Mouse (Mus musculus): Measurements from ENCODE around the gene Slc4a2. TPM values are rescaled to one million over a fixed set of nuclear protein-coding genes. Genes with fewer than 3 reads are reported as not detected.

Gene Slc4a2
- polyA plus RNA-seq (2014; fragmentation: Illumina TruSeq; extraction: RNeasy Lipid Tissue Mini Kit (QIAGEN cat#74804); ENCODE audit: insufficient read depth, low read depth, low replicate concordance), result 23.9 TPM

GRCm38 (mm10) chr5:24423129-24424003, at the start of gene Slc4a2, which contains the start of gene Cdk5:
TSS of gene Slc4a2 (plus strand) at chr5:24423837.
TSS of gene Cdk5 (minus strand) at chr5:24423530.

GRCm38 (mm10) chr5:24391864-24392263, 31.8 kb upstream of the Slc4a2 start, which contains the start of gene Atg9b:
TSS of gene Atg9b (minus strand) at chr5:24392143.

GRCm38 (mm10) chr5:24393392-24393997, 30.1 kb upstream of the Slc4a2 start, which contains the start of gene Abcb8:
TSS of gene Abcb8 (plus strand) at chr5:24393663.

GRCm38 (mm10) chr5:24413042-24413693, 10.5 kb upstream of the Slc4a2 start, which contains the start of gene Asic3:
TSS of gene Asic3 (plus strand) at chr5:24413392.

GRCm38 (mm10) chr5:24444746-24445427, 21.2 kb downstream of the Slc4a2 start, which contains the start of gene Fastk:
TSS of gene Fastk (minus strand) at chr5:24445287.

GRCm38 (mm10) chr5:24447624-24448298, 24.1 kb downstream of the Slc4a2 start, which contains the start of gene Tmub1:
TSS of gene Tmub1 (minus strand) at chr5:24447854.

GRCm38 (mm10) chr5:24452030-24452690, 28.5 kb downstream of the Slc4a2 start, which contains the start of gene Agap3:
TSS of gene Agap3 (plus strand) at chr5:24452177.

Other genes with a start within 250 kb of the Slc4a2 start
- gene Kcnh2, start 72.2 kb upstream of the Slc4a2 start, polyA plus RNA-seq (2014; fragmentation: Illumina TruSeq; extraction: RNeasy Lipid Tissue Mini Kit (QIAGEN cat#74804); ENCODE audit: insufficient read depth, low read depth, low replicate concordance), result 6.5 TPM
- 5.8 TPM for gene Nos3, start 59.0 kb upstream of the Slc4a2 start, polyA plus RNA-seq (2014; fragmentation: Illumina TruSeq; extraction: RNeasy Lipid Tissue Mini Kit (QIAGEN cat#74804); ENCODE audit: insufficient read depth, low read depth, low replicate concordance)
- 0.32 TPM for gene Atg9b, start 31.7 kb upstream of the Slc4a2 start, polyA plus RNA-seq (2014; fragmentation: Illumina TruSeq; extraction: RNeasy Lipid Tissue Mini Kit (QIAGEN cat#74804); ENCODE audit: insufficient read depth, low read depth, low replicate concordance)
- gene Abcb8, start 30.2 kb upstream of the Slc4a2 start, polyA plus RNA-seq (2014; fragmentation: Illumina TruSeq; extraction: RNeasy Lipid Tissue Mini Kit (QIAGEN cat#74804); ENCODE audit: insufficient read depth, low read depth, low replicate concordance), result 12.1 TPM
- not detected for gene Asic3, start 10.4 kb upstream of the Slc4a2 start, polyA plus RNA-seq (2014; fragmentation: Illumina TruSeq; extraction: RNeasy Lipid Tissue Mini Kit (QIAGEN cat#74804); ENCODE audit: insufficient read depth, low read depth, low replicate concordance)
- 23.5 TPM for gene Cdk5, start 307 bp upstream of the Slc4a2 start, polyA plus RNA-seq (2014; fragmentation: Illumina TruSeq; extraction: RNeasy Lipid Tissue Mini Kit (QIAGEN cat#74804); ENCODE audit: insufficient read depth, low read depth, low replicate concordance)
- gene Fastk, start 21.4 kb downstream of the Slc4a2 start, polyA plus RNA-seq (2014; fragmentation: Illumina TruSeq; extraction: RNeasy Lipid Tissue Mini Kit (QIAGEN cat#74804); ENCODE audit: insufficient read depth, low read depth, low replicate concordance), result 37.4 TPM
- gene Tmub1, start 24.0 kb downstream of the Slc4a2 start, polyA plus RNA-seq (2014; fragmentation: Illumina TruSeq; extraction: RNeasy Lipid Tissue Mini Kit (QIAGEN cat#74804); ENCODE audit: insufficient read depth, low read depth, low replicate concordance), result 15.2 TPM
- 57.4 TPM for gene Agap3, start 28.3 kb downstream of the Slc4a2 start, polyA plus RNA-seq (2014; fragmentation: Illumina TruSeq; extraction: RNeasy Lipid Tissue Mini Kit (QIAGEN cat#74804); ENCODE audit: insufficient read depth, low read depth, low replicate concordance)
- 0.07 TPM for gene Gbx1, start 103.4 kb downstream of the Slc4a2 start, polyA plus RNA-seq (2014; fragmentation: Illumina TruSeq; extraction: RNeasy Lipid Tissue Mini Kit (QIAGEN cat#74804); ENCODE audit: insufficient read depth, low read depth, low replicate concordance)
- gene Asb10, start 117.1 kb downstream of the Slc4a2 start, polyA plus RNA-seq (2014; fragmentation: Illumina TruSeq; extraction: RNeasy Lipid Tissue Mini Kit (QIAGEN cat#74804); ENCODE audit: insufficient read depth, low read depth, low replicate concordance), result 0.51 TPM
- gene 4931409K22Rik, start 133.0 kb downstream of the Slc4a2 start, polyA plus RNA-seq (2014; fragmentation: Illumina TruSeq; extraction: RNeasy Lipid Tissue Mini Kit (QIAGEN cat#74804); ENCODE audit: insufficient read depth, low read depth, low replicate concordance), result not detected
- gene Abcf2, start 153.6 kb downstream of the Slc4a2 start, polyA plus RNA-seq (2014; fragmentation: Illumina TruSeq; extraction: RNeasy Lipid Tissue Mini Kit (QIAGEN cat#74804); ENCODE audit: insufficient read depth, low read depth, low replicate concordance), result 28.4 TPM
- 12.6 TPM for gene Chpf2, start 162.9 kb downstream of the Slc4a2 start, polyA plus RNA-seq (2014; fragmentation: Illumina TruSeq; extraction: RNeasy Lipid Tissue Mini Kit (QIAGEN cat#74804); ENCODE audit: insufficient read depth, low read depth, low replicate concordance)
- gene Smarcd3, start 200.6 kb downstream of the Slc4a2 start, polyA plus RNA-seq (2014; fragmentation: Illumina TruSeq; extraction: RNeasy Lipid Tissue Mini Kit (QIAGEN cat#74804); ENCODE audit: insufficient read depth, low read depth, low replicate concordance), result 12.3 TPM

Measured in lung, adult 10 weeks (tissue).